11 mouse cellular contexts compared by ENCODE assay signal in the genomic region with DNA sequence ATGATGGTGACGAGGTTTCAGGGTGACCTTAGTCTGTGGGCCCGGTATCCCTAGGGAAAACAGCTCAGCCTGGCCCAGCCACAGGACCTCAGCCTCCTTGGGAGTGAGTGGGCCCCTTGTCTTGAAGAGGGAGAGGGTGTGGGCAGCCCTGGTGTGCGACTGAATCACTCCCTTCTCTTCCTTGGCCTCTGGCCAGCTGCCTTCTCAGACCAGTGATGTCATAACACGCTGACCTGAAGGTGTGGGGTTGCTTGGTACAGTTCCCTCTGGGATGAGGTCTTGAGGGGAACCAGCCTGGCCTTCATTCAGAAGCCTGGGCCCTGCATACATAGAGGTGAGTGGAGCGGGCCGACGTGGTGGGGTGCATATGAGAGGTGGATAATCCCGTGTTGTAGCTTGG. TPM values are rescaled to one million over a fixed set of nuclear protein-coding genes. Genes with fewer than 3 reads are reported as not detected.
DNase-seq lines count a peak whose midpoint lies in the region; ATAC-seq and TF ChIP-seq lines count a peak whose summit lies in the region.
"Had no signal": no experiment of that assay in that cellular context is flagged by ENCODE, and none has a peak within 500 bp of the region (broad histone marks: within the 10 kb centered on the region; RNA-seq: fewer than 3 reads in every experiment).

No protein-coding gene starts in this region.

- H3K27ac ChIP-seq in heart, embryonic 12.5 days (ENCODE audit: poor library complexity, severe bottlenecking) = no peak overlapping the region
- peak overlapping the region; percentile 56 for H3K27ac ChIP-seq in stomach, postnatal 0 days (replicated peaks)
- H3K27ac ChIP-seq in thymus, adult 2 months (ENCODE audit: control insufficient read depth, insufficient read depth, low read length) = no peak overlapping the region
- H3K27ac ChIP-seq: liver, embryonic 14.5 days had no signal

- H3K4me3 ChIP-seq in heart, embryonic 12.5 days = no peak overlapping the region
- H3K4me3 ChIP-seq in lung, adult 2 months (replicated peaks; ENCODE audit: extremely low read depth, low read depth, low read length) = no peak overlapping the region
- no peak overlapping the region for H3K4me3 ChIP-seq in stomach, postnatal 0 days (ENCODE audit: low read depth, low read length)
- H3K4me3 ChIP-seq in thymus, adult 2 months (ENCODE audit: control insufficient read depth, insufficient read depth, low read length) = no peak overlapping the region

- H3K9me3 ChIP-seq in heart, embryonic 12.5 days (replicated peaks) = no peaks in the 10 kb centered on the region
- no peaks in the 10 kb centered on the region for H3K9me3 ChIP-seq in stomach, postnatal 0 days (ENCODE audit: control insufficient read depth, low read length)

- 58% methylated on average over 8 of the region's 8 CpGs for WGBS in heart, embryonic 12.5 days
- 42% methylated on average over 8 of the region's 8 CpGs for WGBS in lung, adult 2 months
- WGBS in stomach, postnatal 0 days = 61% methylated on average over 8 of the region's 8 CpGs
- 92% methylated on average over 8 of the region's 8 CpGs for WGBS in thymus, adult 2 months

- no peak overlapping the region for H3K4me2 ChIP-seq in heart, embryonic 12.5 days
- H3K4me2 ChIP-seq in stomach, postnatal 0 days (replicated peaks; ENCODE audit: low read depth) = no peak overlapping the region

- ATAC-seq in heart, embryonic 12.5 days (ENCODE audit: insufficient number of reproducible peaks, low FRiP score) = 0 out of 2 replicates have a peak, but pooled peaks have one; percentile 19
- peak; percentile 53 for ATAC-seq in stomach, postnatal 0 days (ENCODE audit: low FRiP score, low TSS enrichment)
- no peak for ATAC-seq in inflammation-experienced regulatory T-cells, adult 6 months
- ATAC-seq: midbrain, embryonic 16.5 days had no signal

- no peaks in the 10 kb centered on the region for H3K36me3 ChIP-seq in heart, embryonic 12.5 days
- no peaks in the 10 kb centered on the region for H3K36me3 ChIP-seq in stomach, postnatal 0 days (ENCODE audit: control insufficient read depth, insufficient read depth, low read length)
- no peaks in the 10 kb centered on the region for H3K36me3 ChIP-seq in thymus, adult 2 months (ENCODE audit: control insufficient read depth, insufficient read depth, low read length)

- no peak for TF ChIP-seq CTCF in lung, adult 2 months (IDR thresholded peaks at IDR 0.05; ENCODE audit: insufficient read depth, low read length)
- TF ChIP-seq CTCF in stomach, postnatal 0 days (IDR thresholded peaks at IDR 0.05; ENCODE audit: low read depth) = no peak
- TF ChIP-seq CTCF in thymus, adult 2 months (IDR thresholded peaks at IDR 0.05; ENCODE audit: borderline replicate concordance, control insufficient read depth, extremely low read depth, insufficient read depth, low read length, poor library complexity) = no peak

- H3K9ac ChIP-seq in heart, embryonic 12.5 days = no peak overlapping the region
- no peak overlapping the region for H3K9ac ChIP-seq in stomach, postnatal 0 days (ENCODE audit: low read length)
- H3K9ac ChIP-seq: liver, embryonic 14.5 days had no signal

- no peaks in the 10 kb centered on the region for H3K27me3 ChIP-seq in heart, embryonic 12.5 days (replicated peaks)
- no peaks in the 10 kb centered on the region for H3K27me3 ChIP-seq in stomach, postnatal 0 days (ENCODE audit: control insufficient read depth, insufficient read depth, low read length)
- no peaks in the 10 kb centered on the region for H3K27me3 ChIP-seq in thymus, adult 2 months (ENCODE audit: control insufficient read depth, insufficient read depth, low read length)

- TF ChIP-seq EP300 in stomach, postnatal 0 days (optimal IDR thresholded peaks at IDR 0.05) = no peak

- DNase-seq in heart, adult 18-20 months = no peak
- peak; percentile 51 for DNase-seq in urinary bladder, postnatal 25 days (ENCODE audit: low spot score)
- no peak for DNase-seq in urinary bladder, adult 18-20 months (ENCODE audit: low spot score in 2 of 2)
- peak; percentile 57 for DNase-seq in lung, adult 2 months
- peak; percentile 80 for DNase-seq in stomach, postnatal 0 days (ENCODE audit: low spot score)
- DNase-seq in thymus, adult 2 months = no peak
- DNase-seq: kidney, adult 9 months had no signal

- peaks cover 72% of the 10 kb centered on the region for H3K4me1 ChIP-seq in heart, embryonic 12.5 days (replicated peaks)
- peaks cover 35% of the 10 kb centered on the region for H3K4me1 ChIP-seq in lung, adult 2 months (ENCODE audit: control insufficient read depth, insufficient read depth, low read length)
- H3K4me1 ChIP-seq in stomach, postnatal 0 days (replicated peaks; ENCODE audit: control insufficient read depth, insufficient read depth) = peaks cover 10% of the 10 kb centered on the region
- peaks cover 60% of the 10 kb centered on the region for H3K4me1 ChIP-seq in thymus, adult 2 months (replicated peaks; ENCODE audit: control insufficient read depth, insufficient read depth, low read length)

- no peak for TF ChIP-seq POLR2A in lung, adult 2 months (IDR thresholded peaks at IDR 0.05; ENCODE audit: borderline replicate concordance, extremely low read depth, low read depth, low read length)
- TF ChIP-seq POLR2A in thymus, adult 2 months (IDR thresholded peaks at IDR 0.05; ENCODE audit: control insufficient read depth, extremely low read depth, insufficient read depth, low read length, poor library complexity) = no peak

RNA-seq across cellular contexts. Expression of a gene that starts 13.1 kb away (rescaled TPM):
- polyA plus RNA-seq in heart, embryonic 12.5 days (2016; fragmentation: Nextera tagmentation; extraction: Ambion mirVana) = 6.7 and 8.4 TPM in 2 replicates
- 10 to 100 TPM; 20.5 to 22.0 TPM for total RNA-seq in heart, adult 18-20 months (2021)
- 107 and 119 TPM in 2 replicates for polyA plus RNA-seq in lung, adult 2 months (2012; rRNA removed)
- polyA plus RNA-seq in stomach, postnatal 0 days (2015; fragmentation: Nextera tagmentation; extraction: Ambion mirVana) = 17.1 and 21.0 TPM in 2 replicates
- polyA plus RNA-seq in inflammation-experienced regulatory T-cells, adult 6 months (2017; shearing (Covaris generic)) = 10 to 100 TPM in 1 of 3 experiments, 1 to 10 TPM in 2; 7.2 to 10.1 (median 8.6) TPM
- 479 and 508 TPM in 2 replicates for polyA plus RNA-seq in thymus, adult 2 months (2012; rRNA removed)

RNA-seq across cellular contexts. Expression of a gene that starts 48.1 kb away (rescaled TPM):
- 52.5 and 58.2 TPM in 2 replicates for polyA plus RNA-seq in heart, embryonic 12.5 days (2016; fragmentation: Nextera tagmentation; extraction: Ambion mirVana)
- total RNA-seq in heart, adult 18-20 months (2021) = 10 to 100 TPM; 27.1 to 57.1 TPM
- 7.5 and 12.8 TPM in 2 replicates for polyA plus RNA-seq in lung, adult 2 months (2012; rRNA removed)
- polyA plus RNA-seq in stomach, postnatal 0 days (2015; fragmentation: Nextera tagmentation; extraction: Ambion mirVana) = 45.6 and 50.0 TPM in 2 replicates
- 10 to 100 TPM; 15.9 to 22.7 (median 17.9) TPM for polyA plus RNA-seq in inflammation-experienced regulatory T-cells, adult 6 months (2017; shearing (Covaris generic))
- polyA plus RNA-seq in thymus, adult 2 months (2012; rRNA removed) = 11.7 and 14.2 TPM in 2 replicates

Comparison
In these comparisons a context has a peak if more than half of its experiments do, and no peak if none do; other contexts are left out.
1. DNase-seq: peak in urinary bladder, postnatal 25 days (single experiment), lung, adult 2 months (single experiment) and stomach, postnatal 0 days (single experiment); none in heart, adult 18-20 months (0 of 2), urinary bladder, adult 18-20 months (0 of 2) and thymus, adult 2 months (single experiment).